Mouse (Mus musculus): Measurements from ENCODE around the gene Polr2b. TPM values are rescaled to one million over a fixed set of nuclear protein-coding genes. Genes with fewer than 3 reads are reported as not detected.
A peak's percentile ranks its signal among the peaks of the same experiment; 100 is the strongest.

Polr2b gene
- polyA plus RNA-seq, 1 experiment from 2014 or later, result 115 TPM

DNA sequence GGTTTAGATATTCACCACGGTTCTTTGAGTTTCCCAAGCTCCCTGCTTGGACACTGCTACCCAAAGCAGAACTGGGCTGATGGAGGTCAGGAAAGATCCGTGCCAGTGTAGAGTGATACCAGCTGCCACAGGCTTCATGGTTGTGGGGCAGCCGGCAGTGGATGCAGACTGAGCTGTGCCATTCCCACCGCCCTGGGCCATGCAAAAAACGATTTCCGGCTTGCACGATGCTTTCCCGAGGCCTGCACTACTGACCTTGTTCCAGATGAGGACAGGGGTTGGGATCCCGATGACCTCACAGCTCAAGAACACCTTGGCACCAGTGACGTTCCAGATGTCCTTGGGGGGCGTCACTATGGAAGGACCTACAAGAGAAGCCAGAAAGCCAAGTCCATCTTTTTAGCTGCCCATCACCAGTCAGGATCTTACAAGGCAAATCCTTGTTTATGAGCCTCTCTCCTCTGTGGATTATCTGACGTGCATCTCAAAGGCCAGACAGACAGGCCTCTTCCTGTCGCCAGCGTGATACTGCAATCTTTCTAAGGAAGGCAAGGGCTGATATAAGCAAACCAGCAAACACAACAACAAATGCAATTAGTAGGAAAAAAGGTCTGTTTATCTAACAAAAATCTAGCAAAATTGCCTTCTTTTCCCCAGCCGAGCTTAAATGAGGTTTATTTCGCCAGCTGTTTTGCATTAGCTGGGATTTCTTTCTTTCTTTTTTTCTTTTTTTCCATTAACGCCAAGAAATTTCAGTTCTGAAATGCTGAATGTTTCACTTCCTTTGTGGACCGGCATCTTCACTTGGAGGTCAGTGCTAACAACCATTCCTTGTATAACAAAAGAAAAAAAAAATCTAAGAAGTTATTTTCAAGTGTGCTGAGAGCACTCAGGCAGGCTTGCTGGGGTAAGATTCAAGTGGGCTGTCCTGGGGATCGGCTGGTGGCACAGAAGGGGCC is 45.6 kb downstream of the Polr2b start:
- Histone ChIP-seq H3K36me3 (ENCODE audit: control insufficient read depth, insufficient read depth, low read length) (no peaks in the 10 kb centered on the region), H3K27ac (ENCODE audit: low read depth, low read length) (no peak overlapping the region), H3K27me3 (ENCODE audit: control insufficient read depth, insufficient read depth, low read length) (no peaks in the 10 kb centered on the region), H3K4me1 (ENCODE audit: control insufficient read depth, insufficient read depth, low read length) (no peaks in the 10 kb centered on the region; the same call in 1 of the 2 replicates), H3K9ac (ENCODE audit: low read length) (no peak overlapping the region), H3K4me2 (ENCODE audit: low read depth) (no peak overlapping the region), H3K9me3 (ENCODE audit: control insufficient read depth, low read length) (no peaks in the 10 kb centered on the region), H3K4me3 (ENCODE audit: low read depth, low read length) (no peak overlapping the region)
- no peak for DNase-seq (ENCODE audit: low spot score)
- no peak for ATAC-seq (ENCODE audit: insufficient read depth, low FRiP score, low TSS enrichment)
- 81% methylated on average over 19 of the region's 19 CpGs for WGBS

DNA sequence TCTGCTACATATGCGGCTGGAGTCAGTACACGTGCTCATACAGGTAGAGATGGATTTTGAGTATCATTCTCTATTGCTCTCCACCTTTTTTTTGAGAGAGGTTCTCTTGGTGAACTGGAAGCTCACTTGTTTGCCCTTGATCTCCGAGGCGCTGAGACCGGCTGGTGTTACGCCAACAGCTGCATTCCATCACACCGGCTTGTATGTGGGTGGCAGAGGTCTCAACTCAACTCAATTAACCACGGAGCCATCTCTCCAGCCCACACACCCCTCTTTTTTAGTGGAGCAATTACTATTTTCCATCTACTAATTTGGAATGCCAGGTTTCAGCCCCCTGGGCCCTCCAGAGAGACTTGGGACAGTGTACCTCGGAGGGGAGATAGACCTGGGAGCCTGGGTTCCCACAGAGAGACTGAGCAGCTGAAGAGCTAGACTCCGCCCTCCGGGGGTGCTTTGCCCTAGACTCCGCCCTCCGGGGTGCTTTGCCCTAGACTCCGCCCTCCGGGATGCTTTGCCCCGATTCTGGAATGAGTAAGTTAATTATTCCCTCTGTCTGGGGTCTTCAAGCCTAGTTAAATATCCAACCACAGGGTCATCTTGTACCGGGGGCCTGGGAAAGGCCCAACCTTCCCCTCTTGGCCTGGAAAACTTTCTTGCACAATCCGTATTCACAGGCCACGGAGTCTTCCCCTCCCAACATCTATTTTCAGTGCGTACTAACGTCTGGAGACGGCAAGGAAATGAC is 47.6 kb downstream of the Polr2b start:
- no peaks in the 10 kb centered on the region; the same call in 1 of the 2 replicates for H3K4me1 ChIP-seq (ENCODE audit: control insufficient read depth, insufficient read depth, low read length)
- peak; percentile 64 for DNase-seq (ENCODE audit: low spot score)
- H3K4me3 ChIP-seq (ENCODE audit: low read depth, low read length), result peak overlapping the region; percentile 28
- no peak overlapping the region for H3K27ac ChIP-seq (ENCODE audit: low read depth, low read length)
- peak overlapping the region; percentile 54; the same call in 1 of the 2 replicates for H3K9ac ChIP-seq (ENCODE audit: low read length)
- 16% methylated on average over 22 of the region's 22 CpGs for whole genome bisulfite sequencing
- no peaks in the 10 kb centered on the region for H3K27me3 ChIP-seq (ENCODE audit: control insufficient read depth, insufficient read depth, low read length)
- ATAC-seq (ENCODE audit: insufficient read depth, low FRiP score, low TSS enrichment), result peak; percentile 66; the same call in 1 of the 2 replicates
- H3K9me3 ChIP-seq (ENCODE audit: control insufficient read depth, low read length), result no peaks in the 10 kb centered on the region
- peak overlapping the region; percentile 51 for H3K4me2 ChIP-seq (ENCODE audit: low read depth)
- no peaks in the 10 kb centered on the region for H3K36me3 ChIP-seq (ENCODE audit: control insufficient read depth, insufficient read depth, low read length)

DNA sequence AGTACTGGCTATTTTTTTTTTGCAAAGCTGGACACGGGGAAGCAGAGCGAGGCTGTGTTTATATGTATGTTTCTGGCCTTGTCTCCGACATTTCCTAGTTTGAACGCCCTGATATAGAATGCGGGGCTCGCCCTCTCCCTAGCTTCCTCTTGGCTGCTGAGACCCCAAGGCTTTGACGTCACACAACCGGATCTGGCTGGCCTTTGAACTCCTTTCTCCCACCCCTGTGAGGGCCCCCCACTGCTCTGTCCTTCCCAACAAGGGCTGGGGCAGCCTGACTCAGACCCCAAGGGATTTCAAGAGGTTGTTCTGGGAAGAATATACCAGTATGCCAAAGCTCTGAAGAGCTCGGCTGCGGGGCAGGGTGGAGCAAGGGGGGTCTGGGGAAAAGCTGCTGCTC is 48.4 kb downstream of the Polr2b start:
- Histone ChIP-seq H3K9me3 (ENCODE audit: control insufficient read depth, low read length) (no peaks in the 10 kb centered on the region), H3K36me3 (ENCODE audit: control insufficient read depth, insufficient read depth, low read length) (no peaks in the 10 kb centered on the region), H3K4me1 (ENCODE audit: control insufficient read depth, insufficient read depth, low read length) (no peaks in the 10 kb centered on the region; the same call in 1 of the 2 replicates), H3K4me2 (ENCODE audit: low read depth) (peak overlapping the region; percentile 51), H3K4me3 (ENCODE audit: low read depth, low read length) (peak overlapping the region; percentile 28), H3K9ac (ENCODE audit: low read length) (peak overlapping the region; percentile 54), H3K27ac (ENCODE audit: low read depth, low read length) (no peak overlapping the region), H3K27me3 (ENCODE audit: control insufficient read depth, insufficient read depth, low read length) (no peaks in the 10 kb centered on the region)
- peak; percentile 54 for ATAC-seq (ENCODE audit: insufficient read depth, low FRiP score, low TSS enrichment)
- DNase-seq (ENCODE audit: low spot score), result peak; percentile 68
- 4% methylated on average over 10 of the region's 10 CpGs for WGBS

DNA sequence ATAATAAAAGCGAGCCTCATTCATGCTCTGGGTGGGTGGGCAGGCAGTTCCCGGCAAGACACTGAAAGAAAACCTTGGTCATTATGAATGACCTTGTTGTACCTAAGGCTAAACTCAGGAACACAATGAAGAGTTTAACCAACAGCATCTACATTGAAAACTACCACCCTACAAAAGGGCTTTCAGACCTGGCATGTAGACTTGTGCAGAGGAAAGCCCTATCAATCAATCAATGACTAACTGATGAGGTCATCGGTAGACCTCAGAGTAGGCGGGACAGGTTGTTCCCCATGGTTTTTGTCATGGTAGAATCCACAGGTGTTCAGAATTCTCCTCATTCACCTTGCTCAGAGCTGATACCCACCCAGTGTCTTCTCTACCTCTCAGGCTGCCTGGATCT is 50.0 kb downstream of the Polr2b start:
- WGBS, result 86% methylated on average over 4 of the region's 4 CpGs
- no peak for DNase-seq (ENCODE audit: low spot score)
- no peaks in the 10 kb centered on the region for H3K27me3 ChIP-seq (ENCODE audit: control insufficient read depth, insufficient read depth, low read length)

DNA sequence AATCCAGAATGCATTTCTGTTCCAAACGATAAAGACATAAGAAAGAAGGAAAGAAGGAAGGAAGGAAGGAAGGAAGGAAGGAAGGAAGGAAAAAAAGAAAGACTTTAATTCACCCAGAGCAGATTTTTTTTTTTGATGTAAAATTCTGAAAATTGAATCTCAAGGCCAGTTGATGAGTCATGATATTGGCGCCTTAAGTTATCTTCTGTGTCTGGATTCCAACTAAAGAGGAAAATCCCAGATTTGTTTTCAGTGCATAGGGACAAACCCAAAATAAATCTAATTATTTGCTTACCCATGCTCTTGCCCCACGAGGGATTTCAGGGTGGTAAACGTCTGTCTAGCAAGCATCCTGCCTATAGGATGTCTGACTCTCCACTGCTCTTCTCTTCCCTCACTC is 51.1 kb downstream of the Polr2b start:
- Histone ChIP-seq H3K9me3 (ENCODE audit: control insufficient read depth, low read length) (no peaks in the 10 kb centered on the region), H3K9ac (ENCODE audit: low read length) (no peak overlapping the region), H3K27me3 (ENCODE audit: control insufficient read depth, insufficient read depth, low read length) (no peaks in the 10 kb centered on the region), H3K4me2 (ENCODE audit: low read depth) (no peak overlapping the region), H3K4me3 (ENCODE audit: low read depth, low read length) (no peak overlapping the region), H3K27ac (ENCODE audit: low read depth, low read length) (no peak overlapping the region), H3K4me1 (ENCODE audit: control insufficient read depth, insufficient read depth, low read length) (no peaks in the 10 kb centered on the region; the same call in 1 of the 2 replicates), H3K36me3 (ENCODE audit: control insufficient read depth, insufficient read depth, low read length) (no peaks in the 10 kb centered on the region)
- no peak for DNase-seq (ENCODE audit: low spot score)
- ATAC-seq (ENCODE audit: insufficient read depth, low FRiP score, low TSS enrichment), result no peak
- WGBS, result 69% methylated on average over 4 of the region's 4 CpGs

More for the DNA sequence above, 50.0 kb downstream of the Polr2b start:
- Histone ChIP-seq H3K4me2 (ENCODE audit: low read depth) (no peak overlapping the region), H3K4me3 (ENCODE audit: low read depth, low read length) (no peak overlapping the region), H3K4me1 (ENCODE audit: control insufficient read depth, insufficient read depth, low read length) (no peaks in the 10 kb centered on the region; the same call in 1 of the 2 replicates), H3K9me3 (ENCODE audit: control insufficient read depth, low read length) (no peaks in the 10 kb centered on the region), H3K27ac (ENCODE audit: low read depth, low read length) (no peak overlapping the region), H3K9ac (ENCODE audit: low read length) (no peak overlapping the region), H3K36me3 (ENCODE audit: control insufficient read depth, insufficient read depth, low read length) (no peaks in the 10 kb centered on the region)
- no peak for ATAC-seq (ENCODE audit: insufficient read depth, low FRiP score, low TSS enrichment)

DNA sequence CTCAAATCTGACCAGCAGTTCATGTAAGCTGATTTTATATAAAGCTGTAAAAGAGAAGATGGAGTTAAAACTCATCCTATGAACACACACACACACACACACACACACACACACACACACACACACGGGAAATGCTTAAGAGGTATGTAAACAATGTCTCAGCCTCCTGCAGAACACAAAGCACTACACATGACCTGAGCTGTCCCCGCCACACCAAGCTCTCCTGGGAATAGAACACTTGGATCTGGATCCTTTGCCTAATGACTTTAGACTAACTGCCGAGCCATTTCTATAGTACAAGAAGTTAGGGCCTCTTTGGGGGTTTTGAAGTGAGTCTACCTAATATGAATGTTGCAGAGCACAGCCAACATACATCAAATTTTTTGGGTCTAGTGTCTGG is 52.2 kb downstream of the Polr2b start:
- 64% methylated on average over 3 of the region's 3 CpGs for WGBS
- Histone ChIP-seq H3K9ac (ENCODE audit: low read length) (no peak overlapping the region), H3K36me3 (ENCODE audit: control insufficient read depth, insufficient read depth, low read length) (no peaks in the 10 kb centered on the region), H3K27me3 (ENCODE audit: control insufficient read depth, insufficient read depth, low read length) (no peaks in the 10 kb centered on the region), H3K4me2 (ENCODE audit: low read depth) (no peak overlapping the region), H3K4me3 (ENCODE audit: low read depth, low read length) (no peak overlapping the region), H3K4me1 (ENCODE audit: control insufficient read depth, insufficient read depth, low read length) (no peaks in the 10 kb centered on the region; the same call in 1 of the 2 replicates), H3K9me3 (ENCODE audit: control insufficient read depth, low read length) (no peaks in the 10 kb centered on the region), H3K27ac (ENCODE audit: low read depth, low read length) (no peak overlapping the region)
- no peak for ATAC-seq (ENCODE audit: insufficient read depth, low FRiP score, low TSS enrichment)
- no peak for DNase-seq (ENCODE audit: low spot score)

DNA sequence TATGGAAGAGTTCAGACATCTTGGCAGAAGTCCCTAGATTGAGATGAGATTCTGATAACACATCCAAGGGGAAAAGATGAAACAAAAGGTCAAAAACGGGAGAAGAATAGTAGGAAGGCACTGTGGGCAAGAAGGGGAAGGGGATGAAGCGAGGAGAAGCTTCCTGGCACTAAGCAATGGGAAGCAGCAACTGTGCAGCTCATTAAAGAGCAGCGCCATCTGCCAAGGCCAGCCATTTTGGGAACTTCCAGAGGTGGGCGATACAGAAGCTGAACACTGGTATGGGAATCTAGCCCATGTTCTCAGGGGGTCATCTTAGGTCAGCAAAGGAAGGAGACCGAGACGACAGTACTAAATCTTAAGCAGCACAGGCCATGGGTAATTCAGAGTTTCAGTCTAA is 53.7 kb downstream of the Polr2b start:
- Histone ChIP-seq H3K27me3 (ENCODE audit: control insufficient read depth, insufficient read depth, low read length) (no peaks in the 10 kb centered on the region), H3K4me2 (ENCODE audit: low read depth) (no peak overlapping the region), H3K36me3 (ENCODE audit: control insufficient read depth, insufficient read depth, low read length) (no peaks in the 10 kb centered on the region), H3K9me3 (ENCODE audit: control insufficient read depth, low read length) (no peaks in the 10 kb centered on the region), H3K4me1 (ENCODE audit: control insufficient read depth, insufficient read depth, low read length) (no peaks in the 10 kb centered on the region; the same call in 1 of the 2 replicates), H3K4me3 (ENCODE audit: low read depth, low read length) (no peak overlapping the region), H3K9ac (ENCODE audit: low read length) (no peak overlapping the region), H3K27ac (ENCODE audit: low read depth, low read length) (no peak overlapping the region)
- ATAC-seq (ENCODE audit: insufficient read depth, low FRiP score, low TSS enrichment) (no peak), DNase-seq (ENCODE audit: low spot score) (no peak)
- 84% methylated on average over 6 of the region's 6 CpGs for WGBS

DNA sequence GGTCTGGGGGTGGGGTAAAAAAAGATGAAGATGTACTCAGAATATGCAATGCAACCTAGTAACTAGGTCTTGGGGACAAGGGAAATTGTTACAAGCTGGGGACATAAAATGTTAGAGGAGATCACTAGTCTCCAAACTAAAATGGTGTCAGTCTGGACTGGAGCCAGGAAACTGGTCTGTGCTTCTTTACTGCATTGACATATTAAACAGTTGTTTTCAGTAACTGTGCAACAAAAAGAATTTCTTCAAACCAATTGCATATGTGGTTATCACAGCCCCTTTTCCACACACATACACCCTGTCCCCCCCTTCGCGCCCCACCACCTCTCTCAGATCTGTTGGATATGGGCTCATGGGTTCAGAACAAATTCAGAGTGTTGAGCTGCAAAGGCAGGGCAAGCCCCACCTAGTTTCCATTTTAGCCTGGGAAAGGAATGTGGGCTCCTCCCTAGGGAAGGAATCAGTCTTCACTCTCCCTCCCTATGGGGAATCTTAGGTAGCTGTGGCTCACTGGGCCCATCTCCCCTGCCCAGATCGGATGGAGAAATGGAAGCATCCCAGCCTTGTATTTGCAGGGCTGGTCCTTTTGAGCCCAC is 54.6 kb downstream of the Polr2b start:
- no peaks in the 10 kb centered on the region for H3K9me3 ChIP-seq (ENCODE audit: control insufficient read depth, low read length)
- no peak for ATAC-seq (ENCODE audit: insufficient read depth, low FRiP score, low TSS enrichment)
- DNase-seq (ENCODE audit: low spot score), result no peak
- WGBS, result 95% methylated on average over 3 of the region's 3 CpGs
- H3K36me3 ChIP-seq (ENCODE audit: control insufficient read depth, insufficient read depth, low read length), result no peaks in the 10 kb centered on the region
- H3K4me3 ChIP-seq (ENCODE audit: low read depth, low read length), result no peak overlapping the region
- no peaks in the 10 kb centered on the region for H3K27me3 ChIP-seq (ENCODE audit: control insufficient read depth, insufficient read depth, low read length)
- no peak overlapping the region for H3K4me2 ChIP-seq (ENCODE audit: low read depth)
- H3K4me1 ChIP-seq (ENCODE audit: control insufficient read depth, insufficient read depth, low read length), result no peaks in the 10 kb centered on the region
- H3K27ac ChIP-seq (ENCODE audit: low read depth, low read length), result no peak overlapping the region
- no peak overlapping the region for H3K9ac ChIP-seq (ENCODE audit: low read length)
